Mouse (Mus musculus) brown adipose tissue, adult 24 weeks (tissue): ENCODE results near the gene Pfkp. TPM values are rescaled to one million over a fixed set of nuclear protein-coding genes. Genes with fewer than 3 reads are reported as not detected.

Source experiments
- H3K27ac ChIP-seq: fragments of 200-500 bp; replicated peaks from 2 replicates; pipeline ENCODE4 v1.5.1; 2012; ENCODE audit warnings: low read depth, mild to moderate bottlenecking, low read length
- H3K4me1 ChIP-seq: fragments of 200-500 bp; 2 replicates; pipeline ENCODE4 v1.6.1; 2012; ENCODE audit warnings: low read length, mixed read lengths; ENCODE audit not compliant: control insufficient read depth, insufficient read depth, insufficient read length
- H3K4me3 ChIP-seq: fragments of 200-500 bp; 2 replicates; pipeline ENCODE4 v1.5.1; 2012; ENCODE audit warnings: low read depth, mild to moderate bottlenecking, low read length, moderate library complexity; ENCODE audit not compliant: insufficient read depth
- polyA plus RNA-seq: library from polyadenylated mRNA; stranded (reverse); fragments of >200 nt; gene quantifications from 2 replicates; pipeline ENCODE4 v1.2.4, GENCODE M21; 2012; ENCODE audit not compliant: missing spikeins, insufficient read depth, insufficient read length

Gene Pfkp
- polyA plus RNA-seq, 1 experiment = 146 TPM

- Histone ChIP-seq H3K27ac (no peak overlapping the region), H3K4me3 (no peak overlapping the region), H3K4me1 (no peaks in the 10 kb centered on the region)
Measured at GRCm38 (mm10) chr13:6602786-6603409, 45.7 kb downstream of the Pfkp start.

- Histone ChIP-seq H3K27ac (no peak overlapping the region), H3K4me1 (no peaks in the 10 kb centered on the region), H3K4me3 (no peak overlapping the region)
Measured at GRCm38 (mm10) chr13:6601676-6602075, 46.9 kb downstream of the Pfkp start.

GRCm38 (mm10) chr13:6600626-6601025 is 48.0 kb downstream of the Pfkp start:
- H3K27ac ChIP-seq = no peak overlapping the region
- no peak overlapping the region for H3K4me3 ChIP-seq
- no peaks in the 10 kb centered on the region for H3K4me1 ChIP-seq

GRCm38 (mm10) chr13:6597801-6598200 is 50.8 kb downstream of the Pfkp start:
- Histone ChIP-seq H3K4me1 (no peaks in the 10 kb centered on the region), H3K4me3 (no peak overlapping the region), H3K27ac (no peak overlapping the region)

GRCm38 (mm10) chr13:6595403-6595802 is 53.2 kb downstream of the Pfkp start:
- H3K27ac ChIP-seq = no peak overlapping the region
- no peaks in the 10 kb centered on the region for H3K4me1 ChIP-seq
- H3K4me3 ChIP-seq = no peak overlapping the region

- peak overlapping the region; percentile 37; the same call in 1 of the 2 replicates for H3K27ac ChIP-seq
Measured at GRCm38 (mm10) chr13:6590846-6591245, 57.7 kb downstream of the Pfkp start.

GRCm38 (mm10) chr13:6586009-6586408 is 62.6 kb downstream of the Pfkp start:
- no peaks in the 10 kb centered on the region; the same call in 1 of the 2 replicates for H3K4me1 ChIP-seq
- no peak overlapping the region for H3K27ac ChIP-seq
- H3K4me3 ChIP-seq = no peak overlapping the region

More at GRCm38 (mm10) chr13:6590846-6591245, 57.7 kb downstream of the Pfkp start:
- Histone ChIP-seq H3K4me1 (no peaks in the 10 kb centered on the region), H3K4me3 (no peak overlapping the region)

GRCm38 (mm10) chr13:6583499-6584125 is 65.0 kb downstream of the Pfkp start:
- no peak overlapping the region for H3K27ac ChIP-seq
- H3K4me1 ChIP-seq = no peaks in the 10 kb centered on the region; the same call in 1 of the 2 replicates
- no peak overlapping the region for H3K4me3 ChIP-seq

- H3K4me1 ChIP-seq = no peaks in the 10 kb centered on the region
- H3K27ac ChIP-seq = no peak overlapping the region
- H3K4me3 ChIP-seq = no peak overlapping the region
Measured at GRCm38 (mm10) chr13:6575920-6576509, 72.6 kb downstream of the Pfkp start.

GRCm38 (mm10) chr13:6565571-6565970 is 83.0 kb downstream of the Pfkp start:
- H3K4me3 ChIP-seq = no peak overlapping the region
- H3K4me1 ChIP-seq = no peaks in the 10 kb centered on the region
- no peak overlapping the region for H3K27ac ChIP-seq

- H3K4me1 ChIP-seq = no peaks in the 10 kb centered on the region
- H3K27ac ChIP-seq = no peak overlapping the region
Measured at GRCm38 (mm10) chr13:6562409-6562808, 86.2 kb downstream of the Pfkp start.

GRCm38 (mm10) chr13:6557771-6558170 is 90.8 kb downstream of the Pfkp start:
- H3K27ac ChIP-seq = no peak overlapping the region
- no peak overlapping the region for H3K4me3 ChIP-seq
- H3K4me1 ChIP-seq = no peaks in the 10 kb centered on the region

More at GRCm38 (mm10) chr13:6562409-6562808, 86.2 kb downstream of the Pfkp start:
- H3K4me3 ChIP-seq = no peak overlapping the region

GRCm38 (mm10) chr13:6555656-6556055 is 92.9 kb downstream of the Pfkp start:
- Histone ChIP-seq H3K4me3 (no peak overlapping the region), H3K4me1 (no peaks in the 10 kb centered on the region), H3K27ac (no peak overlapping the region)

- Histone ChIP-seq H3K4me1 (no peaks in the 10 kb centered on the region), H3K27ac (no peak overlapping the region), H3K4me3 (no peak overlapping the region)
Measured at GRCm38 (mm10) chr13:6553708-6554107, 94.9 kb downstream of the Pfkp start.

- no peaks in the 10 kb centered on the region for H3K4me1 ChIP-seq
- H3K27ac ChIP-seq = no peak overlapping the region
- H3K4me3 ChIP-seq = no peak overlapping the region
Measured at GRCm38 (mm10) chr13:6535287-6535932, 113.2 kb downstream of the Pfkp start.
